Mouse (Mus musculus) liver, embryonic 16.5 days (tissue): ENCODE results near the gene Ropn1l. TPM values are rescaled to one million over a fixed set of nuclear protein-coding genes. Genes with fewer than 3 reads are reported as not detected.

ENCODE experiments used
- ATAC-seq: fragments of 200-750 bp; cut with Nextera tagmentation; 2 replicates; pipeline ENCODE4 v1.8.0; 2017; ENCODE audit warnings: low read depth, mild to moderate bottlenecking, moderate number of reproducible peaks, moderate library complexity
- H3K27ac ChIP-seq: fragments of 300-500 bp; sonication (generic); 2 replicates; pipeline ENCODE4 v1.5.1; 2014; ENCODE audit warnings: mild to moderate bottlenecking, low read length
- H3K27me3 ChIP-seq: fragments of 300-500 bp; sonication (generic); 2 replicates; pipeline ENCODE4 v1.6.1; 2014; ENCODE audit warnings: low read depth, low read length, mixed read lengths; ENCODE audit not compliant: control insufficient read depth, insufficient read depth
- H3K36me3 ChIP-seq: fragments of 300-500 bp; sonication (generic); 2 replicates; pipeline ENCODE4 v1.6.1; 2014; ENCODE audit warnings: mild to moderate bottlenecking; ENCODE audit not compliant: control insufficient read depth, insufficient read depth
- H3K4me1 ChIP-seq: fragments of 300-500 bp; sonication (generic); 2 replicates; pipeline ENCODE4 v1.6.1; 2014; ENCODE audit warnings: low read depth, low read length, mixed read lengths; ENCODE audit not compliant: control insufficient read depth
- H3K4me2 ChIP-seq: fragments of 300-500 bp; sonication (generic); 2 replicates; pipeline ENCODE4 v1.6.1; 2014; ENCODE audit warnings: low read depth, low read length, mixed read lengths
- H3K4me3 ChIP-seq: fragments of 300-500 bp; sonication (generic); 2 replicates; pipeline ENCODE4 v1.5.1; 2014; ENCODE audit warnings: low read depth, mild to moderate bottlenecking, low read length
- H3K9ac ChIP-seq: fragments of 300-500 bp; sonication (generic); 2 replicates; pipeline ENCODE4 v1.6.1; 2014; ENCODE audit warnings: low read depth, low read length
- H3K9me3 ChIP-seq: fragments of 300-500 bp; sonication (generic); replicated peaks from 2 replicates; pipeline ENCODE4 v1.6.1; 2016; ENCODE audit warnings: low read length; ENCODE audit not compliant: control insufficient read depth
- WGBS: fragments of 180-500 bp; shearing (Covaris S2); extraction: QIAGEN DNeasy Blood & Tissue Kit; methylation state at CpG from one replicate; pipeline ENCODE4 v1.1.7; 2014; ENCODE audit not compliant: insufficient replicate concordance; 5-methylcytosine and 5-hydroxymethylcytosine counted together
- polyA plus RNA-seq: library from polyadenylated mRNA; unstranded; fragments of >200 nt; fragmentation: Nextera tagmentation; extraction: Ambion mirVana; gene quantifications from 2 replicates; pipeline ENCODE4 v1.2.1, GENCODE M21; 2015

The Ropn1l gene
- 2.2 and 2.6 TPM in 2 replicates for polyA plus RNA-seq

DNA sequence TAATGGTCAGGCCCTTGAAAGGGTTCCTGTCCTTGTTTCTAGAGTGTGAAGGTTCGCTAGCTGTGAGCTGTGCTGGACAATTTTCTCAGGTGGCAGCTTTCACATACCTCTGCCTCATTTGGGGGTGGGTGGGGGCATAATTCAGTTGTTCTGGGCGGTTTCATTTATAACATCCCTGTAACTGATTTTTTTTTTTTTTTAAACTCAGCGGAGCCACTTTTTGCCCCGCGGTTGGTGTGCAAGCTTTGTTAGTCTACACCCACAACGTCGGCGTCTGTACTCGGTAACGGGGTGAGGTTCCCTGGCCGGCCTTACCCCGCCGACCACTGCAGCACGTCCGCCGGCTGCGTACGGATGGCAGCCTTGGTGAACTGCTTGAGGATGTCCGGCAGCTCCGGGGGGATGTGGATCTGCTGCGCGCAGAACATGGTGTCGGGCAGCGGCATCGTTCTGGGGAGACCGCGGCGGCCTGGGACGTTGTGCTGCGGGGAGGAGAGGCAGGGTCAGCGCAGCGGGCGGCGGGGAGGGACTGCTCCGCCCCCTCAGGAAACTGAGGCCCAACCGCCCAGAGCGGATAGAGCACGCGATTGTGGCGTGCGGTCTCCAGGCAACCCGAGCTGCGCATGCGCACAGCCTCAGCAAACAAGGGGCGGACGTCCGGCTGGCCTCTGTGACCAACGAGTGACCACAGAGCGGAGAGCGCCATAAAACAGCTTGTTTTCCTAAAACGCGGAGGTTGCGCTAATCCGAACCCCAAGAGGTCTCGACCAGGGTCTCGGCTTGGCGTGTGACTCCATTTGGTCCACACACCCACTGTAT lies at the start of gene Ropn1l:
Gene Ropn1l, minus strand, starts transcription at position 640 of the 819 bp plus-strand sequence.
- Histone ChIP-seq H3K9ac (peak within 1 kb of the TSS; percentile 73), H3K4me3 (peak within 1 kb of the TSS; percentile 73), H3K4me1 (peaks cover 17% of the 10 kb centered on the region), H3K36me3 (peaks cover 4% of the 10 kb centered on the region; the same call in 1 of the 2 replicates), H3K27ac (peak within 1 kb of the TSS; percentile 80), H3K27me3 (no peaks in the 10 kb centered on the region), H3K4me2 (peak within 1 kb of the TSS; percentile 90), H3K9me3 (no peaks in the 10 kb centered on the region)
- WGBS: under 1% methylated on average over 57 of the region's 57 CpGs
- peak; percentile 93 for ATAC-seq

GRCm38 (mm10) chr15:31502996-31503395 lies 49.5 kb upstream of the Ropn1l start:
- WGBS: 78% methylated on average over 4 of the region's 4 CpGs
- H3K4me1 ChIP-seq: peaks cover 5% of the 10 kb centered on the region
- H3K27me3 ChIP-seq: no peaks in the 10 kb centered on the region
- H3K9me3 ChIP-seq: no peaks in the 10 kb centered on the region
- ATAC-seq: no peak
- no peak overlapping the region for H3K4me2 ChIP-seq
- H3K4me3 ChIP-seq: no peak overlapping the region
- peaks cover 14% of the 10 kb centered on the region for H3K36me3 ChIP-seq
- 0 out of 2 replicates have a peak overlapping the region, but pooled peaks have one; percentile 5 for H3K27ac ChIP-seq
- no peak overlapping the region for H3K9ac ChIP-seq

GRCm38 (mm10) chr15:31502313-31502712 lies 48.8 kb upstream of the Ropn1l start:
- Histone ChIP-seq H3K36me3 (peaks cover 19% of the 10 kb centered on the region), H3K27ac (no peak overlapping the region; the same call in 1 of the 2 replicates), H3K9me3 (no peaks in the 10 kb centered on the region), H3K4me3 (no peak overlapping the region), H3K4me1 (peaks cover 5% of the 10 kb centered on the region), H3K27me3 (no peaks in the 10 kb centered on the region), H3K9ac (no peak overlapping the region), H3K4me2 (no peak overlapping the region)
- no peak for ATAC-seq
- 52% methylated on average over 1 of the region's 1 CpGs for WGBS

DNA sequence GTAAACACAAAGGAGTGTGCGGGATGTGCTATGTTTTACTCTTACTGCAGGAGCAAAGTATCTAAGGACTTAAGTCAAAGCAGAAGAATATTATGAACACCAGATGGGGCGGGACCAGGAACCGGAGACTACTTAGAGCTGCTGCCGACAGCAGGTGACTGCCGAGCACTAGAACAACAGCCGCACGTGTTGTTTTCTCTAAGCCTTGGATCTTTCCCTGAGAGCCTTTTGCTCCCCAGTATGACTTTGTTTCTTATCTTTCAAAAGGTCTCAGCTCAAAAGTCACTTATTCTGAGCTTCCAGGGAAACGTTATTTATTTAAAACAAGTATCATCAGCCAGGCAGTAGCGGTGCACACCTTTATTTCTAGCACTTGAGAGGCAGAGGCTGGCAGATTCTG lies 41.3 kb upstream of the Ropn1l start:
- Histone ChIP-seq H3K36me3 (peaks cover 17% of the 10 kb centered on the region), H3K4me3 (no peak overlapping the region), H3K9me3 (no peaks in the 10 kb centered on the region), H3K4me1 (no peaks in the 10 kb centered on the region), H3K4me2 (no peak overlapping the region), H3K27ac (no peak overlapping the region), H3K27me3 (no peaks in the 10 kb centered on the region), H3K9ac (no peak overlapping the region)
- ATAC-seq: no peak
- 90% methylated on average over 9 of the region's 9 CpGs for WGBS

DNA sequence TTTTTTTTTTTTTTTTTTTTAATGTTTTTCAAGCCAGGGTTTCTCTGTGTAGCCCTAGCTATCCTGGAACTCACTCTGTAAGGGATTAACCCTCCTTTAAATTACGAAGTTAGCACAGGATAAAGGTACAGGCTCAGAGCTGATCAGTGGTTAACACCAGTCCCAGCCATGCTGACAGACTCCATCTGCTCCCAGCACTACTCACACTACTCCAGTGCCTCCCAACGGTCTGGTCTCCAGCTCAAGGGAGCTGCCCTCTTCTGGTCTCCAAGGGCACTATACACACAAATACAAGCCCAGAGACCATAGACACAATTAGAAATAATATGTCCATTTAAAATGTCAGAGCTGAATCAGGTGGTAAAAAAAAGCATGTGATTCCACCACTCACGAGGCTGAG lies 40.8 kb upstream of the Ropn1l start:
- no peak for ATAC-seq
- WGBS: 72% methylated on average over 3 of the region's 3 CpGs

GRCm38 (mm10) chr15:31487407-31487806 lies 33.9 kb upstream of the Ropn1l start:
- ATAC-seq: no peak
- H3K4me3 ChIP-seq: no peak overlapping the region
- 85% methylated on average over 2 of the region's 2 CpGs for WGBS
- no peaks in the 10 kb centered on the region for H3K9me3 ChIP-seq
- H3K9ac ChIP-seq: no peak overlapping the region
- H3K4me2 ChIP-seq: no peak overlapping the region
- H3K27ac ChIP-seq: no peak overlapping the region
- H3K4me1 ChIP-seq: no peaks in the 10 kb centered on the region
- H3K27me3 ChIP-seq: no peaks in the 10 kb centered on the region
- peaks cover 11% of the 10 kb centered on the region for H3K36me3 ChIP-seq

More for the DNA sequence above, 40.8 kb upstream of the Ropn1l start:
- H3K9me3 ChIP-seq: no peaks in the 10 kb centered on the region
- H3K27me3 ChIP-seq: no peaks in the 10 kb centered on the region
- H3K4me2 ChIP-seq: no peak overlapping the region
- peaks cover 17% of the 10 kb centered on the region for H3K36me3 ChIP-seq
- no peak overlapping the region for H3K27ac ChIP-seq
- no peak overlapping the region for H3K4me3 ChIP-seq
- no peaks in the 10 kb centered on the region for H3K4me1 ChIP-seq
- no peak overlapping the region for H3K9ac ChIP-seq

DNA sequence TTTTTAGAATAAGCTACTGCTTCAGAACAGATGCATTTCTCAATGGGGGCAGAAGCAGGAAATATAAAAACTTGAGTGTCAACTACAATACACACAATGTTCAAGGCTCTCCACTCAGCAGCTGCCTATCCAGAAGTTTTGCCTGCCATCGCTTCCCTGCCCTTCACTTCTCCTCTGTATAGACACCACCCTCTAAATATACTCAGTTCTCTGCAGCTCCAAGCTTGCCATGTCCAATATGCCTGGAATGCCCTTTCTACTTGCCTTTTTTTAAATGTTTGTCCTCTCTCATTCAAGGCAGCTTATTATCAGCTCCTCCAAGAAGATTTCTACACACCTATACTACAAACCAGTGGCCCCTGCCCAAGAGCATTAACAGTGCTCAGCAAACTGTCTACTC lies 23.1 kb upstream of the Ropn1l start:
- Histone ChIP-seq H3K36me3 (peaks cover 21% of the 10 kb centered on the region), H3K4me1 (no peaks in the 10 kb centered on the region), H3K4me3 (no peak overlapping the region), H3K27ac (no peak overlapping the region), H3K4me2 (no peak overlapping the region), H3K27me3 (no peaks in the 10 kb centered on the region), H3K9me3 (no peaks in the 10 kb centered on the region), H3K9ac (no peak overlapping the region)
- no peak for ATAC-seq
- 94% methylated on average over 1 of the region's 1 CpGs for WGBS

DNA sequence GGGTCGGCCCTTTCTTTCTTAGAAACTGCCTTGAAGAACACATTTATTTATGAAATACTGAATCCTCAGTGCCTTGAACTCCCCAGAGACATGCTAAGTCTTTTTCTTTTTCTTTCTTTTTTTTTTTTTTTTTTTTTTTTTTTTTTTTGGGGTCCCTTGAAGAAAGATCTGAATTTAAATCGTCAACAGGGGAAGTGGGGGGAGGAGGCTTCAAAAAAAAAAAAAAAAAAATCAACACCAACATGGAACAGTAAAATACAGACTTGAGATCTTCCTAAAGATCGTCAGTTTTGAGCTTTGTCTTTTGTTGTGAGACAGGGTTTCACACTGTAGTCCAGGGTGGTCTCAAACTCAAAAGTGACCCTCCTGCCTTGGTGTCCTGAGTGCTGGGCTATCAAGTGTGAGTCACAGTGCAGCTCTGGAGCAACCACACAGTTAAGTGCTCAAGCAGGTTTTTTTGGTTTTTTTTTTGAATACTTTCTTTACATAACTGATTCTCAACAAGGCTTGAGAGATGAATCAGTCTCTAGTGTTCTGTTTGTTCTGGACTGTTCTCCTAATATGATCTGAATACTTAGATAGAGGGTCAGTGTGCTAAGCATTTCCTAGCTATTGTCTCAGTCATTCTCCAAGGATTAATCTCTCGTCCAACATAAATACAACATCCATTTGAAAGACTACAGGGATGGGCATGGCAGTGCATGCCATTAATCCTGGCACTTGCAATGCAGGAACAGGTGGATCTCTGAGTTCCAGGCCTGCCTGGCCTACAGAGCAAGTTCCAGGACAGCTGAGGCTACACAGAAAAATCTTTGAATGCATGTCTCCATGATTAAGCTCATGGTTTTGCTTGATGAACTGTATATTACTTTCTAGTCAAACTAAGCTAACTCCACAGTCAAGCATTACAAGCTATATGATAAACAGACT lies 19.4 kb upstream of the Ropn1l start:
- H3K36me3 ChIP-seq: peaks cover 12% of the 10 kb centered on the region
- H3K9ac ChIP-seq: no peak overlapping the region
- no peak overlapping the region for H3K4me2 ChIP-seq
- no peaks in the 10 kb centered on the region for H3K9me3 ChIP-seq
- H3K4me1 ChIP-seq: no peaks in the 10 kb centered on the region
- 61% methylated on average over 4 of the region's 4 CpGs for WGBS
- no peak for ATAC-seq
- H3K4me3 ChIP-seq: no peak overlapping the region
- no peaks in the 10 kb centered on the region for H3K27me3 ChIP-seq
- no peak overlapping the region for H3K27ac ChIP-seq
